Mouse (Mus musculus) midbrain, embryonic 11.5 days (tissue): ENCODE results near the gene Itga5. TPM values are rescaled to one million over a fixed set of nuclear protein-coding genes. Genes with fewer than 3 reads are reported as not detected.

Experiments used
- ATAC-seq: fragments of 200-750 bp; cut with Nextera tagmentation; 2 replicates; pipeline ENCODE4 v1.8.0; 2017; ENCODE audit warnings: moderate TSS enrichment, moderate library complexity; ENCODE audit not compliant: low FRiP score
- DNase-seq: peaks from one replicate; pipeline ENCODE4 v3.0.0; 2015; ENCODE audit warnings: low spot score; ENCODE audit errors: missing footprints
- H3K27ac ChIP-seq: fragments of 300-500 bp; sonication (generic); 2 replicates; pipeline ENCODE4 v1.5.1; 2014; ENCODE audit warnings: low read depth, low read length
- H3K27me3 ChIP-seq: fragments of 300-500 bp; sonication (generic); 2 replicates; pipeline ENCODE4 v1.6.1; 2014; ENCODE audit warnings: mild to moderate bottlenecking, low read length, moderate library complexity, mixed read lengths; ENCODE audit not compliant: control insufficient read depth, insufficient read depth
- H3K36me3 ChIP-seq: fragments of 300-500 bp; sonication (generic); 2 replicates; pipeline ENCODE4 v1.6.1; 2014; ENCODE audit warnings: mild to moderate bottlenecking, low read length, moderate library complexity, mixed read lengths; ENCODE audit not compliant: control insufficient read depth, insufficient read depth
- H3K4me1 ChIP-seq: fragments of 300-500 bp; sonication (generic); 2 replicates; pipeline ENCODE4 v1.6.1; 2014; ENCODE audit warnings: low read length; ENCODE audit not compliant: control insufficient read depth, insufficient read depth
- H3K4me2 ChIP-seq: fragments of 300-500 bp; sonication (generic); 2 replicates; pipeline ENCODE4 v1.6.1; 2014; ENCODE audit warnings: mild to moderate bottlenecking, moderate library complexity
- H3K4me3 ChIP-seq: fragments of 300-500 bp; sonication (generic); 2 replicates; pipeline ENCODE4 v1.5.1; 2014; ENCODE audit warnings: low read depth, low read length
- H3K9ac ChIP-seq: fragments of 300-500 bp; sonication (generic); 2 replicates; pipeline ENCODE4 v1.6.1; 2014; ENCODE audit warnings: low read length
- H3K9me3 ChIP-seq: fragments of 300-500 bp; sonication (generic); 2 replicates; pipeline ENCODE4 v1.6.1; 2016; ENCODE audit warnings: low read length; ENCODE audit not compliant: control insufficient read depth
- WGBS: fragments of 180-500 bp; shearing (Covaris S2); extraction: QIAGEN DNeasy Blood & Tissue Kit; methylation state at CpG from one replicate; pipeline ENCODE4 v1.1.7; 2014; 5-methylcytosine and 5-hydroxymethylcytosine counted together
- polyA plus RNA-seq: library from polyadenylated mRNA; unstranded; fragments of >200 nt; fragmentation: Nextera tagmentation; extraction: Ambion mirVana; gene quantifications from 2 replicates; pipeline ENCODE4 v1.2.1, GENCODE M21; 2014

Itga5 gene
- polyA plus RNA-seq, 1 experiment from 2014 or later, result 18.1 TPM

GRCm38 (mm10) chr15:103347275-103347684, 19.3 kb downstream of the Itga5 start:
- ATAC-seq, result no peak
- Histone ChIP-seq H3K36me3 (peaks cover 5% of the 10 kb centered on the region; the same call in 1 of the 2 replicates), H3K27ac (no peak overlapping the region), H3K4me2 (no peak overlapping the region), H3K9me3 (no peaks in the 10 kb centered on the region), H3K4me3 (no peak overlapping the region), H3K9ac (no peak overlapping the region), H3K27me3 (no peaks in the 10 kb centered on the region), H3K4me1 (no peaks in the 10 kb centered on the region)
- DNase-seq, result peak; percentile 83
- WGBS, result 10% methylated on average over 2 of the region's 2 CpGs

- peaks cover 5% of the 10 kb centered on the region; the same call in 1 of the 2 replicates for H3K36me3 ChIP-seq
- 84% methylated on average over 6 of the region's 6 CpGs for WGBS
Observed at GRCm38 (mm10) chr15:103345789-103346188, 20.8 kb downstream of the Itga5 start.

DNA sequence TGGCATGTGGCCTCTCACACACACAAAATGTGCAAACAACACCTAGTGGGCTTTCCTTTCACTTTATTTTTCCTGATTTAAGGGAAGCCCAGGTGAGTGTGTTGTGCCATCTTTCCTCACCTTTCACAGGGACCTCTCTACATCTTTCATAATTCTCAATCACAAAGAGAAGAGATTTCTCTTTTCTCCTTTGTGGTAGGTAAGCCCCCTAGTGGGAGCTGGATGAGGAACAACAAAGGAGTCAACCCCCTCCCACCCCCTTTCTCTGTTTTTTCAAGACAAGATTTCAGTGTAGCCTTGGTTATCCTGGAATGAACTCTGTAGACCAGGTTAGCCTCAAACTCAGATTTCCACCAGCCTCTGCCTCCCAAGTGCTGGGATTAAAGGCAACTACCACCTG, 23.0 kb downstream of the Itga5 start:
- H3K9me3 ChIP-seq, result no peaks in the 10 kb centered on the region
- ATAC-seq, result no peak
- H3K27ac ChIP-seq, result no peak overlapping the region
- H3K4me1 ChIP-seq, result peaks cover 9% of the 10 kb centered on the region
- H3K27me3 ChIP-seq, result peaks cover 17% of the 10 kb centered on the region; the same call in 1 of the 2 replicates
- no peak overlapping the region for H3K4me2 ChIP-seq
- H3K36me3 ChIP-seq, result peaks cover 5% of the 10 kb centered on the region; the same call in 1 of the 2 replicates
- DNase-seq, result peak; percentile 53
- no peak overlapping the region for H3K9ac ChIP-seq
- H3K4me3 ChIP-seq, result no peak overlapping the region

More at GRCm38 (mm10) chr15:103345789-103346188, 20.8 kb downstream of the Itga5 start:
- ATAC-seq (no peak), DNase-seq (no peak)
- Histone ChIP-seq H3K9ac (no peak overlapping the region), H3K4me2 (no peak overlapping the region), H3K4me3 (no peak overlapping the region), H3K27ac (no peak overlapping the region), H3K9me3 (no peaks in the 10 kb centered on the region), H3K27me3 (peaks cover 9% of the 10 kb centered on the region; the same call in 1 of the 2 replicates), H3K4me1 (no peaks in the 10 kb centered on the region)

- Histone ChIP-seq H3K9me3 (no peaks in the 10 kb centered on the region), H3K27ac (no peak overlapping the region), H3K36me3 (peaks cover 5% of the 10 kb centered on the region; the same call in 1 of the 2 replicates), H3K9ac (no peak overlapping the region), H3K4me1 (peaks cover 9% of the 10 kb centered on the region), H3K27me3 (peaks cover 17% of the 10 kb centered on the region; the same call in 1 of the 2 replicates), H3K4me2 (no peak overlapping the region), H3K4me3 (no peak overlapping the region)
- DNase-seq (peak; percentile 53), ATAC-seq (no peak)
- 82% methylated on average over 2 of the region's 3 CpGs for WGBS
Observed at GRCm38 (mm10) chr15:103343008-103343407, 23.6 kb downstream of the Itga5 start.

DNA sequence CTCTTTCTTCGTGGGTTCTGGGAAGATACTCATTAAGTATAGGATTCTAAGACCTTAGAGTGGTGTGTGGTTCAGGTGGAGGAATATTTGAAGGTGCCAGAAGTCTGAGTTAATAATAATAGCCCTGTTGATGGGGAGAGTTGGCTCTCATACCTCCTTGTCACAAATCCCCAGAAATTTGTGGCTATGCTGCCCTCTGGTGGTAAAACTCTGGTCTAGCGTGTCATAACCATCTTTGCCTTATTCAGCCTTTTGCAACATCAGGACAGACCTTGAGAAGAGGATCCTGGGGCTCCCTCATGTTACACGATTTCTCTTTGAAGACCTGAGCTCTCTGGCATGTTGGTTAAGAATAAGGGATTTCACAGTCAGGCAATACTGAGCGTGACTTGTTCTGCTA, 24.1 kb downstream of the Itga5 start:
- H3K4me2 ChIP-seq, result no peak overlapping the region
- 13% methylated on average over 4 of the region's 4 CpGs for WGBS
- ATAC-seq (peak; percentile 8), DNase-seq (peak; percentile 97)
- no peaks in the 10 kb centered on the region for H3K9me3 ChIP-seq
- no peak overlapping the region for H3K27ac ChIP-seq
- peaks cover 9% of the 10 kb centered on the region for H3K4me1 ChIP-seq
- H3K36me3 ChIP-seq, result peaks cover 5% of the 10 kb centered on the region; the same call in 1 of the 2 replicates
- peaks cover 17% of the 10 kb centered on the region; the same call in 1 of the 2 replicates for H3K27me3 ChIP-seq
- no peak overlapping the region for H3K4me3 ChIP-seq
- H3K9ac ChIP-seq, result no peak overlapping the region

GRCm38 (mm10) chr15:103341547-103341946, 25.0 kb downstream of the Itga5 start:
- H3K9ac ChIP-seq, result no peak overlapping the region
- no peak for ATAC-seq
- peaks cover 9% of the 10 kb centered on the region for H3K4me1 ChIP-seq
- H3K4me2 ChIP-seq, result 0 out of 2 replicates have a peak overlapping the region, but pooled peaks have one; percentile 9
- H3K27ac ChIP-seq, result no peak overlapping the region
- peaks cover 17% of the 10 kb centered on the region; the same call in 1 of the 2 replicates for H3K27me3 ChIP-seq
- WGBS, result 62% methylated on average over 8 of the region's 8 CpGs
- H3K36me3 ChIP-seq, result peaks cover 4% of the 10 kb centered on the region; the same call in 1 of the 2 replicates
- H3K9me3 ChIP-seq, result no peaks in the 10 kb centered on the region
- H3K4me3 ChIP-seq, result no peak overlapping the region
- DNase-seq, result no peak

- DNase-seq, result no peak
- Histone ChIP-seq H3K9ac (peak overlapping the region; percentile 59), H3K4me2 (peak overlapping the region; percentile 74; the same call in 1 of the 2 replicates), H3K36me3 (no peaks in the 10 kb centered on the region; the same call in 1 of the 2 replicates), H3K27ac (no peak overlapping the region), H3K9me3 (no peaks in the 10 kb centered on the region), H3K27me3 (peaks cover 17% of the 10 kb centered on the region; the same call in 1 of the 2 replicates), H3K4me3 (peak overlapping the region; percentile 53; the same call in 1 of the 2 replicates), H3K4me1 (peaks cover 9% of the 10 kb centered on the region)
- no peak for ATAC-seq
- WGBS, result 22% methylated on average over 4 of the region's 4 CpGs
Observed at GRCm38 (mm10) chr15:103340786-103341185, 25.8 kb downstream of the Itga5 start.

- Histone ChIP-seq H3K36me3 (no peaks in the 10 kb centered on the region; the same call in 1 of the 2 replicates), H3K4me2 (peak within 1 kb of the TSS; percentile 74), H3K4me3 (peak within 1 kb of the TSS; percentile 53), H3K4me1 (peaks cover 14% of the 10 kb centered on the region), H3K27me3 (peaks cover 17% of the 10 kb centered on the region; the same call in 1 of the 2 replicates), H3K9ac (peak within 1 kb of the TSS; percentile 59), H3K9me3 (no peaks in the 10 kb centered on the region), H3K27ac (no peak within 1 kb of the TSS)
- under 1% methylated on average over 24 of the region's 26 CpGs for WGBS
- ATAC-seq (peak; percentile 60), DNase-seq (no peak)
Observed at GRCm38 (mm10) chr15:103339961-103340337, 26.6 kb downstream of the Itga5 start, which contains the start of gene Zfp385a. Zfp385a (minus strand) TSS chr15:103340093.

GRCm38 (mm10) chr15:103339166-103339960, 27.2 kb downstream of the Itga5 start:
- Histone ChIP-seq H3K4me2 (peak overlapping the region; percentile 74), H3K9ac (peak overlapping the region; percentile 59), H3K4me1 (peaks cover 19% of the 10 kb centered on the region), H3K9me3 (no peaks in the 10 kb centered on the region), H3K4me3 (peak overlapping the region; percentile 53), H3K27me3 (peaks cover 17% of the 10 kb centered on the region; the same call in 1 of the 2 replicates), H3K27ac (no peak overlapping the region), H3K36me3 (no peaks in the 10 kb centered on the region)
- peak; percentile 93 for DNase-seq
- ATAC-seq, result peak; percentile 59
- 2% methylated on average over 29 of the region's 31 CpGs for WGBS
